Mouse (Mus musculus) cerebellum, postnatal 25 days (tissue): ENCODE measurements around the gene Lim2.

Experiments
- DNase-seq, 2 experiments: peaks; one replicate each; pipeline ENCODE4 v3.0.0; 2021; ENCODE audit warnings: mixed read lengths in 2 of 2

The Lim2 gene

DNA sequence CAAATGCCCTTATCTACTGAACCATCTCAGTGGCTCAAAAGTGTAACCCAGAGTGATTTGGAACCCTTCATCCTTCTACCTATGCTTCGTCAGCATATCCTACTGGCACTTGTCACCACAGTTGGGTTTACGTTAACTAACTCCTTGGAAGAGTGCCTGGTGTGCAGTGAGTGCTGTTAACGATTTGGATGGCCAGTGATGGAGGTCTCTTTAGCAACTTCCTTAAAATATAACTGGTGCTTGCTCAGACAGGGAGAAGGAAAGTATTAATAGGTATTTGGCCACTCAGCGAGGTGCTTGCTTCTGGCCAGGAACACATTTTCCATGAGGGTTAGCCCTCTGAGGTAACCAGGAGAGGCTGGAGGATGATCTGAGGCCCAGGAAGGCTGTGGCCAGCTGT is 20.3 kb downstream of the Lim2 start:
- no peak for DNase-seq

DNA sequence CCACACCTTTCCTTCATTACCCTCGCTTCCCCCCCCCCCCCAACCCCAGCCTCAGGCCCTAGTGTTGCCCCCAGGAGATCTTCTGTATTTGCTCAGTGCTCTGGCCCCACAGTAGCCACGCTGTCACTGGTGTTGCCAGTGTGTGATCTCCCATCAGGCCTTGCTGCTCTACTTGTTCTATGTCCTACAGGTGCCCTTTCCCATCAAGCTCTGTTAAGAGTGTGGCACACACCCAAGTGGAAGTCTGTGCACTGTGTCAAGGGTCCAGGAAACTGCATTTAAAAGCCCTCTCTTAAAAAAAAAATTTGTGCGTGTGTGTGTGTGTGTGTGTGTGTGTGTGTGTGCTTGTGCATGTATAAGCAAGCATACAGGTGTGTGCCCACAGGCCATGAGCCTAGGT is 20.8 kb downstream of the Lim2 start:
- no peak for DNase-seq

DNA sequence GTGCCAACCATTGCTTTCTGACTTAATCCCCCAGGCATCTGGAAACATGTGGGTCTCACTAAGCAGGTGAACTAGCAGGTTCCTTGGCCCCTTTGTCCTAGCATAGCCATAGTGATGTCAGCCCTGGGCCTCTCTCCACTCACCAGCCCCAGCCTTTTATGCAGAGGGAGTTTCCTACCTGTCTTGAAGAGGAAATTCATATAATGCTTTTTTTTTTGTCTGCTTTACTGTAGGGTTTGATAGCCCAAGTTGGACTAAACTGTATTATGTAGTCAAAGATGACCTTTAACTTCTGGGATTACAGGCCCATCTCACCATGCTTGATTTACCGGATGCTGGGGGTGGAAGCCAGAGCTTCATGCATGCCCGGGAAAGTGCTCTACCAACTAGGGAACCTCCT is 22.3 kb downstream of the Lim2 start:
- DNase-seq: no peak

DNA sequence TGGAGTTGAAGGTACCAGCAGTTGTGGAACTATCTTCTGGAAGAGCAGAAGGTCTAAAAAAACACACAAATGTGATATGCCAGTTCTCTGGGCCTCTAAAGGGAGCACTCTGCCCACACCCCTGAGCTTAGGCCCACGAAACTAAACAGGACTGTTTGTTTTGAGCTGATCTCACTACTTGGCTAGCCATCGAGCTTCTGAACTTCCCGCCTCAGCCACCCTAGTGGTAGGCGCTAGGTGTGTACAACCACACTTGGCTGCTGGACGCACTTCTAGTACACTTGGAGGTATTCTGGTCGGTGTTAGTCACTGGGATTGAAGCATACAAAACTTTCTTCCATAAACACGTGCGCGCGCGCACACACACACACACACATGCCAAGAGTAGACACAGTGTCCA is 24.3 kb downstream of the Lim2 start:
- DNase-seq: no peak

DNA sequence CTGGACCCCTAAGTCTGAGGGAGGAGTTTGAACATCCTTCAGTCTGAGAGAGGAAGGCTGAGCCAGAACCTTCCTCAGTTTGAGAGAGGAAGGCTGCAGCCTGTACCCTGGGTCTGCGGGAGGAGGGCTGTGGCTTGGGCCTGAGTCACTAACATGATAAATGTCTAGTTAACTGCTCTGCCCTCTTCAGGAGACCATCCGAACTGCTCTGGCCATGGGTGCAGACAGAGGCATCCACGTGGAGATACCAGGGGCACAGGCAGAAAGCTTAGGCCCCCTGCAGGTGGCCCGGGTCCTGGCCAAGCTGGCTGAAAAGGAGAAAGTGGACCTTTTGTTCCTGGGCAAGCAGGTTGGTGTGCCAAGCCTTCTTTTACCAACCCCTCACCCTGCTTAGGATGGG is 25.1 kb downstream of the Lim2 start:
- DNase-seq: no peak

DNA sequence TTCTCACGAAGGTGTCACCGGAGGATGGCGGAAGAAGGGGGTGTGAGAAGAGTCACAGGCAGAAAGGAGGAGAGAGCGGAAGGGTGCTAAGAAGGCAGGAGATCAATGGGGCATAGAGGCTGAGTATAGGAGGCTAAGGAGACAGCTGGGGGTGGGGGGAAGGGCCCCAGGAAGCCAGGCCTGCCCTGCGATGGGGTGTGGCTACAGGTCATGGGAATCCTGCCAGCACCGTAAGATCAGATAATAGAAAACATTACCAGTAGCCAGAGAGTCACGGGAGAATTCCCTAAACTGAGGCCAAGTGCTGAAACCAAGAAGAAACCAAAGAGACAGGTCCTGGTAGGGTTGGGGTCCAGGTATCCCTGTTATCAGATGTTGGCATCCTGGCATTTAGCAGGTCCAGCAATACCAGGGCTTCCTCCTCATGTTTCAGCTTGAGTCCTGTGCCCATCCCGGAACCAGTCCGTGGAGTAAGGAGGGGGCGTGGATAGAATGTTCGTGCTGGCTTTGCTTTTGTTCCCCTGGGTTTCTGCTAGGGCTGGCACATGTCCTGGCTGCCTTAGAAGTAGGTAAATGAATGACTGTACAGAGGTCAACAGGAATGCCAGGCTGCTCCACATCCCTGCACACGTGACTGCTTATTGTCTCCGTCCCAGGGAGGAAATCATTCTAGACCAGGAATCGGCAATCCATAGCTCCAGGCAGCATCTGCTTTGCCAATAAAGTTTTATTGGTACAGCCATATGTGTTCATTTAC is 26.3 kb downstream of the Lim2 start:
- no peak for DNase-seq

DNA sequence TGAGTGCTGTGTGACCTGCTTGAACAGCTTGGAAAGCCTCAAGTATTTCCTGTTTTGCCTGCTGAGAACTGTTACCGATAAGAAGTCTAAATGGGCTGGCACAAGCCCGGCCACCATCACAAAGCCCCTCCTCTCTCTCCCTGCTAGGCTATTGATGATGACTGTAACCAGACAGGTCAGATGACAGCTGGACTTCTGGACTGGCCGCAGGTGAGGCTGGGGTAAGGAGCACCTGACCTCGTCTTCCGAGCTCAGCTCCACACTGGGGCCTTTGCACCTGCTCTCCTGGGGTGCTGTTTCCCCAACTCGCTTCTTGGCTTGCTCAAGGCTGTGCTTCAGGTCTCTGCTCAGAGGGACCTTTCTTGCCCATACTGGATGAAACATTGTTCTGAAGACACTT is 26.9 kb downstream of the Lim2 start:
- no peak for DNase-seq

DNA sequence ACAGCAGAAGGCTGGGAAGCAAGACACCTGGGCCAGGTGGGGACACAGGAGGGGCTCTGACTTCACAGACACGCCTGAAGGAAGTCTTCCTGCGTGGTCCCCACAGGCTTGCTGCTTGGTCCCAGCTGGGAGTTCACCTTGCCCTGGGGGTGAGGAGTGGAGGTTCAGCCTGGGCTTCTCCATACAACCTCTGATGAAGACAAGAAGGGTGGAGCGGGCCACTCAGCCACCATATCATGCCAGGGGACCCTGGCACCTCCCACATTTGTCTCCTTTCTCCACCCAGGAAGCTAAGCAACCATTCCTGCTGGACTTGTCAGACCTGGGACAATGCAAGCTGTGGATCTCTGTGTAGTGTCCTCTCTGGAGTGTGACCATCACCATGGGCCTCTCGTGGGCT is 35.4 kb downstream of the Lim2 start, which contains the start of gene Vsig10l:
Gene Vsig10l, plus strand, starts transcription at position 301 of the 400 bp plus-strand sequence.
- no peak for DNase-seq

DNA sequence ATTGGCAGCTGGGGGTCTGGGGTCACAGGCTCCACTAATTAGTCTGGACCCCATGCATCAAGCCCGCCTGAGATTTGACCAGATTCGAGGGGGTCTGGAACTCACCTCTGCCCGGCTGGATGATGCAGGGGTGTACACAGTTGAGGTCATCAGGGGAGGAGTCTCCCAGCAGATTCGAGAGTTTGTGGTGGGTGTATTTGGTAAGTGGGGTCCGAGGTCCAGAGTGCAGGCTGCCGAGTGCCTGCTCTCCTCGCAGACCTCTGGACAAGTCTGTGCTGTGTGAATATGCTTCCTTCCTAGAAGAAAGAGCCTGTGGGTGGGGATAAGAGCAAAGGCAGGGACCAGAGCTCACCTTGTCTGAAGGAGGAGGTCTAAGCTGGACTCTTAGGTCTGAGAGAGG is 36.5 kb downstream of the Lim2 start:
- no peak for DNase-seq

DNA sequence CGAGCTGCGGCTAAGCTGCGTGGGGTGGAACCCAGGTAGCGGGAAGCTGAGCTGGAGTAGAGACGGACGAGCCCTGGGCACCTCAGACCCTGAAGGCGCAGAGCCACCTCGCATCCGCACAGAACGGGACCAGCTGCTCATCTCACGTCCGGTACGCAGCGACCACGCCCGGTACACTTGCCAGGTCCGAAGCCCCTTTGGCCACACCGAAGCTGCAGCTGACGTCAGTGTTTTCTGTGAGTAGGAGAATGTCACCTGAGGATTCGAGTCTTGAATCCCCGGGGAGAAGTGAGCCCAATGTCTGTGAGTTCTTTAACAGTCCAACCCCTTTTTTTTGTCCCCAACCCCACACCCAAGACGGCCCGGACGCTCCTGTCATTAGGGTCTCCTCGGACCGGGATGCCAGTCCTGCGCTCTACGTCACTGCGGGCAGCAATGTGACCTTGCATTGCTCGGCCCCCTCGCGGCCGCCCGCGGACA is 37.4 kb downstream of the Lim2 start:
- no peak for DNase-seq

DNA sequence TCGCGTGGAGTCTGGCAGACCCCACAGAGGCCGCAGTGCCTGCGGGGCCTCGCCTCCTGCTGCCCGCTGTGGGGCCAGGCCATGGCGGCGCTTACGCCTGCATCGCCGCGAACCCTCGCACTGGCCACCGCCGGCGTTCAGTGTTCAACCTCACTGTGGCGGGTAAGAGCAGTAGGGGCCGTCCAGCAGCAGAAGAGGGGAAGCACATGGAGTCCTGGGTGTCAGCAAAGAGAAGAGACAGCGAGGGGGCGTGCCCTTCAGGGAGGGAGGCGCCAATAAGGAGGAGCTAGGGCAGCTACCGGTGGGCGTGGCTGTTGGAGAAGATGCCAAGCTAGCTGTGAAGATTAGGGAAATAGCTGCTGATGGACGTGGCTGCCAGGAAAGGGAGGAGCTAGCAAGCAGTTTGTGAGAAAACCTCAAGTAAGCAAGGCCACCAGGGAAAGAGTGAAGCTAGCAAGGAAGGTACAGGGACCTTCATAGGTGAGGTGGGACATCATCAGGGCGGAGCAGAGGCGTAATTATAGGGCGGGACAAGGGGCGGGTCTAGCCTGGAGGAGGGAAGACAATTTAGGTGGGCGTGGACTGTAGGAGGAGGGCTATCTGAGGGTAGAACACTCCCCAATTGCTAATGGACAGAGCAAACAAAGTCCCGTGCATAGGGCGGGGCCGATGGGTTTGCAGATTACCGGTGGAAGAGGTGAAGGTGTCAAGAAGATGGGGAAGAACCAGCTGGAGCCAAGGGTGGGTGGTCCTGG is 38.1 kb downstream of the Lim2 start:
- DNase-seq: peak; percentile 59 to 78

DNA sequence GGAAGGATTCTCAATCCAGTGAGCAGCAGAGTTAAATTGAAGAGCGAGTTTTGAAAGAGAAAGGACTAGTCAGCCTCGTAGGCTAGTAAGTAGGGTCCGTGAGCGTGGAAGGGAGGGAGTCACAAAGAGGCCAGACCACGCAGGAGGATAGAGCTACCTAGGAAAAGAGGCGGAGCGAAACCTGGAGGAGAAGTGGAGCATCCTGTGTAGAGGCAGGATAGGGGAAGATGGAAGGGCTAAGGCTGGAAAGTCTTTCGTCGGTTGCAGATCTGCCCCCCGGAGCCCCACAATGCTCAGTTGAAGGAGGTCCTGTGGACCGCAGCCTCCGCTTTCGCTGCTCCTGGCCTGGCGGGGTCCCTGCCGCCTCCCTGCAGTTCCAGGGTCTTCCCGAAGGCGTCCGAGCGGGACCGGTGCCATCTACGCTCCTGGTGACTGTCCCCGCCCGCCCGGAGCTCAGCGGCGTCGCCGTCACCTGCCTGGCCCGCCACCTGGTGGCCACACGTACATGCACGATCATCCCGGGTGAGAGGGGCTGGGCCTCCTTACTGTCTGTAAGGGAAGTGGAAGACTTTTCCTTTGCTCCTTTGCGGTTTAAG is 38.7 kb downstream of the Lim2 start:
- peak; percentile 83 to 92 for DNase-seq

DNA sequence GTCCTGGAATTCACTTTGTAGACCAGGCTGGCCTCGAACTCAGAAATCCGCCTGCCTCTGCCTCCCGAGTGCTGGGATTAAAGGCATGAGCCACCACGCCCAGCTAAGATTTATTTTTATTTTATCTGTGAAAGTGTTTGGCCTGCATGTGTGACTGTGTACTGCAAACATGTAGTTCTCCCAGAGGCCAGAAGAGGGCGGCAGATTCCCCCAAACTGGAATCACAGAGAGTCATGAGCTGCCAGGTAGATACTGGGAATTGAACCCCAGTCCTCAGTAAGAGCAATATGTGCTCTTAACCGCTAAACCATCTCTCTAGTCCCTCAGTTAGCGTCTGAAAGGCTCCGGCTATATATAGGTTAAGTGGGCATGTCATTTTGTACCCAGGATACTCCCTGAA is 42.9 kb downstream of the Lim2 start:
- DNase-seq: peak; percentile 42 to 68

DNA sequence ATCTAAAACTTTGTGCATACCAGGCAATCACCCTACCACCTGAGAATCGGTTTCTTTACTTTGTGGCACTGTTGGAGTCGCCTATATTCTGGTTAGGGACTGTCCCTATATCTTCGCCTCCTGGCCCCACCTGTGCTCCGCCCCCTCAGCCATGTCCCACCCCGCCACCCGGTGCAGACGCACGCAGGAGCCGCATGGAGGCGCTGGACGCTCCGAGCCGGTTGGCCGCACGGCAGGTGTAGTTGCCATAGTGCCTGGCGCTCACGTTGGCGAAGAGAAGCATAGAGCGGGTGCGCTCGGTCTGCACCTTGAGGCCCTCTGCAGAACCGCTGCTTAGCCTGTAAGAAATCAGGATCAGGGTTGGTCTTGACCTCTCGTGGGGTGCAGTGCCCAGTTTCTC is 48.2 kb downstream of the Lim2 start:
- peak in 1 of 2 experiments; percentile 50 for DNase-seq

DNA sequence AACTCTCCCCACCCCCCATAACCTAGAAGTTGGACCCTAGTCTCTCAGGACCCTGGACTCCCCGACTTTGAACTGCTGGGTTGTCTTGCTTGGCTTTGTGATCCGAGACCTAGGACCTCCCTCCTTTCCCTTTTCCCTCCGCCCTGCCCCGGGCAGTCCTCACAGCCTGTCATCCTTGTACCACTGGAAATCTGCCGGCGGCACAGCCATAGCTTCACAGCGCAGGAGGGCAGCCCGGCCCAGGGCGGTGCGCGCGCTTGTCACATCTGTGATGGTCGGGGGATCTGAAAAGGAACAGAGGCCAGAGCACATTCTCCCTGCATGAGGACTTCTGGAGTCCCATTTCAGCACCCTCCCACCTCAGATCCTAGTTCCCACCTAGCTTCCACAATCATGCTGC is 48.9 kb downstream of the Lim2 start:
- DNase-seq: no peak

DNA sequence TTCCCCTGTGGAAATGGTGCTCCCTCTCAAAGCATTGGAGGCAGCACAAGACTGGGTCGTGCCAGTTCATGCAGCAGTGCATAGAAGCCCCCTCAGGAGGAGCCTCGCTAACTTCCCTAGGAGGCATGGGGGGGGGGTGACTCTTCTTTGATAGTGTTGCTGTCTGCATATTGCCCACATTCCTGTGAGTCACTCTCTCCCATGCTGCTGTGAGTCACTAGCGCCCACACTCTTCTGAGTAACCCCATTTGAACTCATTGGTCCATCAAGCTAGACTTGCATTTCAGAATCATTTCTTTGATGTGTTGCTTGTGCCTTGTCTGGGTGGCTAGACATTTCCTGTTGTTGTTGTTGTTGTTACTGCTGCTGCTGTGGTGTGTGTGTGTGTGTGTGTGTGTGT is 53.7 kb downstream of the Lim2 start:
- DNase-seq: no peak

DNA sequence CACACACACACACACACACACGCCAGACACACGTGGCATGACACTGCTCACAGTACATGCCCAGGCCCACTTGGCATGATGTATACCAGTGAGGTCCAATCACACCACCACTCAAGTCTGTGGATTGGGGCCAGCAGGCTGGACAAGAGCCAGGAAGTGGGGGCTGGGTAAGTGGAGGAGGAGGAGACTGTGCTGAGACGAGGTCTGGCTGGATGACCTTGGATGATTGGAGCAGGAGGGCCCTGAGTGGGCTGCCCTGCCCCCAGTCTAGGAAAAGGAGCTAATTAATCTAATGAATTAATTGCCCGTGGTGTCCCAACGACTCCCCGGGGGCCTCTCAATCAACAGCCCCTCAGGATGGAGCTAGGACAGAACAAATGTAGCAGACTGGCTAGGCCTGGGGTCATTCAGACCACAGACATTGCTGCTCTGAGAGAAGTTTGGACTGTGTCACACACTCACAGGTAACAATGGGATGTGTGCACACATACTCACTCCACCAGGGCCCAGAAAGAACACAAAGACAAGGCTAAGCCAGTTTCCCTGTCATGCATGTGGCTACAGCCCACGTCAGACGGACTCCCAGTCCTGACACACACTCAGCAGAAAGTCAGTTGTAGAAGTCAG is 54.7 kb downstream of the Lim2 start:
- peak; percentile 43 to 62 for DNase-seq

DNA sequence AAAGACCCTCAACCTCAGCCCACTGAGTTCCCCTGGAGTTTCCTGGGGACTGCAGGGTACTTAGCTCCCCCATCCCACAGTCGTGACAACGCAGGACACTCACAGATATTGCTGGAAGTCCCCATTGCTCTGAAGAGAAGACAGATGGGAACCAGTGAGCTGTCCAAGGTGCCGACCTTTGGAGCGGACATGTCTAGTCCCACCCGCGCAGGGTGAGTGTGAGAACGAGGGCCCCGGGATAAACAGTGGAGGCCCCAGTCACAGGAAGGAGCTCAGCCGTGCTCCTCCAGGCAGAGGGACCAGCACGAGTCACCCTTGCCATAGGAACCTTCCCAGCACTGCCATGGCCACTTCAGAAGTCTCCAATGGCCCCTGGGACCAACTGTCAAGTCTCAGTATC is 55.8 kb downstream of the Lim2 start:
- no peak for DNase-seq
